Mouse (Mus musculus): Measurements from ENCODE around the gene Trappc3l.

The Trappc3l gene

DNA sequence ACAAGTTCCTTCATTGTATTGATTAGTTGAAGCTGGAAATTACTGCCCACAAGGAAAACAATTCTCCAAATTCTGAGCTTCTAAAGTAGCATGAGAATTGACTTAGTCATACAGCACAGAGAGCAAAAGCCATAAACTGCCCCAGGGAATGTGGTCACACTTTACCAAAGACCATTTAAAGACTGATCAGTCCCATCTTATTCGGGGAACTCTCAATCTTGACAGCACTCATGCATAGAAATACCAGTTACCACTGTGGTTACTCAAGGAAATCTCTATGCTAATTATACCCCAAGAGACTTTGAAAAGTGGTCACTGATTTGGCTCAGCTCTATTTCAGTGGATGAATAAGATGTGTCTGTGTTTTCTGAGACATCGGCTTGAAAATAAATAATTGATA, 57.8 kb downstream of the Trappc3l start:
- DNase-seq (ENCODE audit: low read depth, low spot score), result no peak

DNA sequence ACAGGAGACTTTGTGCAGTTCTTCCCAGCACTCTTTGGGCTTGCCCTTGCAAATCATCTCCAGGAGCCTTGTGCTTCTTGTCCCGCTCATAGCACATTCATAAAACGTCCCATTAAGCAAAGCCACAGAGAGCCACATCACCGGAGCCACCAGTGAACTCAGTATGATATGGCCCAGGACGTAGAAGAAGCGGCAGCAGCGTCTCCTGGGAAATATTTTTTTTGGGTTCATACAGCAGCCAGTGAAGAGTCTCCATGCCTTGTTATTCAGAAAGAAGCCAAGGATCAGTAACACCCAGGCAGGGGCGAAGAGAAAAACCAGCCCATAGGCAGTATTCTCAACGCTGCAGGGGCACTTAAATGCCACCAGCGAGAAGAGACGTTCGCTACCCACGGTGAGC, 58.6 kb downstream of the Trappc3l start:
- DNase-seq (ENCODE audit: low read depth, low spot score), result no peak

DNA sequence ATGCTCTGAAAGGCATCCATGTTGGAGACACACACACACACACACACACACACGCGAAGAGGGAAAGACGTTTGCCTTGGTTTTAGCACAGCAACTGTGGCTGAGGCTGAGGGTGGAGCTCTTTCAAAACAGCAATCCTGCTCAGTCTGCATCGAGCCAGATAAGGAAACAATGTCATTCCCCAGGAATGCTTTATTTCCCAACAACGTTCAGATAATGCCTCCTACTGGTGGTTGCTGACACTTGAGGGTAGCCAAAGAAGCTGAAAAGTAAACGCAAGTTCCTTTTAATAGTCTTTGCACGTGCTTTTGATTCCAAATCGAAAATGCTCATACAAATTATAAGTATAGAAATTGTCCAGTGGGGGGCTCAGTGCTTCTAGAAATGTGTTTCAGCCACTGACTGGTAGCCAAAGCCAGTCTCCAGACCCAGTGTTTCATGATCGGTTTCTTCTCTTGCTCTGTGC, 59.1 kb downstream of the Trappc3l start, which contains the start of gene Calhm5:
Gene Calhm5, minus strand, starts transcription at position 102 of the 466 bp plus-strand sequence.
- DNase-seq (ENCODE audit: low read depth, low spot score), result no peak

DNA sequence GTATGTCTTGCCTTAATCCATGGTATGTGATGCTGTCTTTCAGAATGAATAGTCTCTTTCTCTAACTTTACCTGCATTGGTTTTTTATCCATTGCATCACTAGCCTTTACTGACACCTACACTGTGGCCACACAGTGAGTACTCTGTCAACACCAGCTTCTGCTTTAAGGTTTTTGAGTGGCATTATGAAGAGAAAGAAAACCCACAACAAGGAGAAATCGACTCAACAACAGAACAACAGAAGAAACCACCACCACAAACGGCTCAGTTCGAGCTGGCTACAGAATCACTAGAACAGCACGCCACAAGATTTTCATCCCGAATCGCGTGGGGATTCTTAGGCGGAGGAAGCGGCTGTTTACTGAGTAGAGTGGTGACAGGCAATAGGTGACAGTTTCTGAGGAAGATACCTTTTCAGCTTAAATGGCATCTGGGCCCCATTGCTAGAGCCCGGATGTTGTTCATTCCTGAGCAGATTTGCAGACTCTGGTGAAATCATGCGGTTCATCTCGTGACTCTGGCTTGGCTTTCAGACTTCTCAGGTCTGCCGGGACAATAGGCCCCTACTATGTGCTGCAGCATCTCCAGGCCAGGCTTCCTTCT, 73.6 kb downstream of the Trappc3l start:
- DNase-seq (ENCODE audit: low read depth, low spot score), result no peak

- no peak for DNase-seq (ENCODE audit: low read depth, low spot score)
Observed at GRCm38 (mm10) chr10:34111964-34112738, 74.8 kb downstream of the Trappc3l start.

DNA sequence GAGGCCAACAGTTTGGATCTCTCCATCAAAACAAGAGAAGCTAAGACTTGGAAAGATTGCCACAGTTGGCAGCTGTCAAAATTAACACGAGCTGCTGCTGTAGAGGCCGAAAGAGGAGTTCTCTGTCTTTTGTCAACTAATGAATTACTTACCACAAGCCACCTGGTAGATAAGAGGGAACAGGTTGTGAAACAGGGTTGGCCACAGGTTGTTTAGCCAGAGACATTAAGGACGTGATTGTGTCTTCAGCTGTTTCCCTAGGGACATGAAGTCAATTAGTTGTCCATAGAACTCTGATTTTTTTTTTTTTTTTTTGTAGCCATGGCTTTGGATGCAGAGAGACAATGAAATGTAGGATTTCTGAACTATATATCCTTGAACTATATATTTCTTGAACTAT, 79.7 kb downstream of the Trappc3l start:
- DNase-seq (ENCODE audit: low read depth, low spot score), result no peak

GRCm38 (mm10) chr10:34117770-34118169, 80.4 kb downstream of the Trappc3l start:
- no peak for DNase-seq (ENCODE audit: low read depth, low spot score)

DNA sequence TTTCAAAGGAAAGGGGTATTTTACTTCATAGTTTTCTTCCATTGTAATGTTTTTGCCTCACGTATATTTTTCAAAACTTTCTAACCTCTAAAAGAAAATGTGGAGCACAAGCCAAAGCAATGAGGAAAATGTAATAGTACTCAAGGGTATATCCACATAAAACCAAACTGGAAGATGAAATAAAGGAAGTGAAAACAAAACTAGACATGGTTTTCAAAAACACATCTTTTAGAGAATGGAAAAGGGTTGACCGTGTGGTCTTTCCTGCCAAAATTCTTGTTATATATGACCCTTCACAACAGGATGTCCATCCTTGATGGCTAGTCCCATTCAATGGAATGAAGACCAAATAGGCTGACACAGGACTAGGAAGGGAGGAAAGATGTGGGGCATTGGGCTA, 81.0 kb downstream of the Trappc3l start:
- no peak for DNase-seq (ENCODE audit: low read depth, low spot score)

DNA sequence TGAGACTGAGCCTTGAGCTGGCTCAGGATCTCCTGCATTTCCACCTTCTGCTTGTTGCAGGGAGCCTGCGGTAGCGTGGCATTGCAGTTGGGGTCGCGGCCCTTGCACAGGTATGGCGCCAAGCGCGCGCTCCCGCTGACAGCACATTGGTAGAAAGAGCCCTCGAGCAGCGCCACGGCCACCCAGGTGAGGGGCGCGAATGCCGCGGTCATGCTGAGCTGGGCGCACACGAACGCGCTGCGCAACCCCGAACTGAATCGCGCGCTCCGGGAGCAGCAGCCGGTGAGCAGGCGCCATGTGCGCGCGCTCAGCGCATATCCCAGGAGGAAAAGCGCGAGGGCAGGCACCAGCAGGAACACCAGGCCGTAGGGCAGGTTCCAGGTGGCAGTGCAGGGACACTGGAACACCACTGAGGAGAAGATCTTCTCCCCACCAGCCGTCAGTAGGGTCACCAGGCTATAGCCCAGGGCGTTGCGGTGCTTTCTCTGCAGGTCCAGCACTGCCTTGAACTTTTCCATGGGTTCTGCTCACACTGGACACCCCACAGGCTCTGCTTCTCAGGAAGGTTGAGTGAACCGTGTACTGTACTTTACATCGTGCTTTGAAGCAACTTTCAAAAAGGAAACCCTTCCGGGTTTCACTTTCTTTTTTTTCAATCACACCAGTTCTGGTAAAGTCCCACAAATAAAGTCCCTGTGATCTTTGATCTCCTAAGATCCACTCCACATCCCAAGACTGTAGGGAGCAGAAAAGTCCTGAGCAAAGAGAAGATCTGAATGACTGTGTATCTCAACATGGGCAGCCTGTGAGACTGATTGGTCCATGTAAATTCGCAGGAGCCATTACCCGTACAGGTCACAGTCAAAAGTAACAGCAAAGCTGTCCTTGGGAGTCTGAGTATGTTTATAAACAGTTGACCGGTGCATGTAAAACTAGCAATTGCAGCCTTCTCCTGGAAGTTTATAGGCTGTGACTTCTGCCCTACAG, 90.3 kb downstream of the Trappc3l start, which contains the start of gene Calhm6:
Gene Calhm6, minus strand, starts transcription at position 593 of the 987 bp plus-strand sequence.
- no peak for DNase-seq (ENCODE audit: low read depth, low spot score)

GRCm38 (mm10) chr10:34128391-34128790, 91.0 kb downstream of the Trappc3l start:
- no peak for DNase-seq (ENCODE audit: low read depth, low spot score)

- DNase-seq (ENCODE audit: low read depth, low spot score), result no peak
Observed at GRCm38 (mm10) chr10:34131356-34131755, 94.0 kb downstream of the Trappc3l start.

GRCm38 (mm10) chr10:34136432-34136831, 99.0 kb downstream of the Trappc3l start:
- no peak for DNase-seq (ENCODE audit: low read depth, low spot score)

DNA sequence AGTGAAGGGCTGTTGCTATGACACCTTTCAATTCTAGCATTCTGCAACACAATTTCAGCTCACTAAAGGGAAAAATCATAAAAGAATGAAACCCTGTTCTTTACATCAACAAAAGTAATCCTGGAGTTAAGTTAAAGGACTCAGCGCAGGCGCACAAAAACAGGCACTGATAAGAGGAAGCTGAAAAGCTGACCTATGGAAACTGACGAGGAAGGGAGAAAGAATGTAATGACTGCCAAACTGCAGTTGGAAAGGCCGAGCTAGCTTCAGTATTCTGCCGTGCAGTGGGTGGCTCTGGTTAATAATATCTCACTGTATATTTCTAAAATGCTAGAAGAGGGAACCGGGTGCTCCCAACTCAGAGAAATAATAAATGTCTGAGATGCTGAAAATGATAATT, 100.6 kb downstream of the Trappc3l start:
- DNase-seq (ENCODE audit: low read depth, low spot score), result no peak

GRCm38 (mm10) chr10:34139768-34140167, 102.4 kb downstream of the Trappc3l start:
- no peak for DNase-seq (ENCODE audit: low read depth, low spot score)

GRCm38 (mm10) chr10:34141693-34142092, 104.3 kb downstream of the Trappc3l start:
- DNase-seq (ENCODE audit: low read depth, low spot score), result no peak

DNA sequence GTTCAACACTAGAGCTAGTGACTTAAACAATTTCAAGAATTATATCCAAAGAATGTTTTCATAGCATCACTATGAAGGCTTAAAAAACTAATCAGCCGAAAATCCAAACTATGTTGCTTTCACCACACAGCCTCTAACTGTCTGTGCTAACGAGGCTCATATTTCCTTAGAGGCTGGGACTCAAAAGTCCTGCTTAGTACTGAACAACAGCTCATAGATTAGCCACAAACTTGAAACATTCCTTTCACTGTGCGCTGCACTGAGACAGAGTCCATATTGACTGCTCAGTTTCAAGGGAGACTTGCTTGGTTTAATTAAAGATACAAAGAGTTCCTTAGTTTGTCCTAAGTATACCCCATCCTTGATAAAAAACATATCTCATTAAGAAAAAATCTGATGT, 112.4 kb downstream of the Trappc3l start:
- no peak for DNase-seq (ENCODE audit: low read depth, low spot score)

DNA sequence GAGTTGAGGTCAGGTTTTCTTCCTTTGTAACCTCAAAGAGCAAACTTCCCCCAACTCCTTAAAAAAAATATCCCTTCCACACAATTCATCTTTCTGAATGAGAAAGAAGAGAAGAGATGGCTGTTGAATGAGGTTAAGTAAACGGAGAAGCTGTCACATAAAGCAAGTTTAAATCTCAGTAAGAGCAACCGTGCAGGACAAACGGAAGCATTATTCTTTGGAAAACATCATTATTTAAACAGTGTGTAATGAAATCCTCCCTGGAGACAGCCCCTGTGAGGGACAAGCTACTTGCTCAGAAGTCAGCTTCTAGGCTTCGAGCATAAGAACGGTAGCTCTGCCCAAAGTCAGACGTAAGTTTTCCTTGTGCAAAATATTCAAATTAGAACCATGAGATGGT, 113.1 kb downstream of the Trappc3l start:
- DNase-seq (ENCODE audit: low read depth, low spot score), result no peak

DNA sequence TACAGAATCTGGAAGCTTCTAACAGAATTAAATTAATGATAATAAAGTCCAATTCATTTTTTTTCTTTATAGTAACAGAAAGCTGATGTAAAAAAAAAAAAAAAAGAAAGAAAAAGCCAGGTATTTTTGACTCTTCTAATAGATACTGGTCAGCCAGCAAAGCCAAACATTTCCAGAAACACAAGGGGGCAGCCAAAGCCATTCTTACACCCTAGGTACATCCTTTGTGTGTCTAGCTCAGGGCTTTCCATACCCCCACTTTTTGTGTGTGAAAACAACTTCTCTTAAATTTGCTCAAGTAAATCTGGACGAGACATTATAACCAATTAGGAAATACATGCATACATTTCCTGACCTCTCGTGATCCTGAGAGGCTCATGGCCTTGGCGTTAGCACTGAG, 114.4 kb downstream of the Trappc3l start:
- DNase-seq (ENCODE audit: low read depth, low spot score), result no peak

DNA sequence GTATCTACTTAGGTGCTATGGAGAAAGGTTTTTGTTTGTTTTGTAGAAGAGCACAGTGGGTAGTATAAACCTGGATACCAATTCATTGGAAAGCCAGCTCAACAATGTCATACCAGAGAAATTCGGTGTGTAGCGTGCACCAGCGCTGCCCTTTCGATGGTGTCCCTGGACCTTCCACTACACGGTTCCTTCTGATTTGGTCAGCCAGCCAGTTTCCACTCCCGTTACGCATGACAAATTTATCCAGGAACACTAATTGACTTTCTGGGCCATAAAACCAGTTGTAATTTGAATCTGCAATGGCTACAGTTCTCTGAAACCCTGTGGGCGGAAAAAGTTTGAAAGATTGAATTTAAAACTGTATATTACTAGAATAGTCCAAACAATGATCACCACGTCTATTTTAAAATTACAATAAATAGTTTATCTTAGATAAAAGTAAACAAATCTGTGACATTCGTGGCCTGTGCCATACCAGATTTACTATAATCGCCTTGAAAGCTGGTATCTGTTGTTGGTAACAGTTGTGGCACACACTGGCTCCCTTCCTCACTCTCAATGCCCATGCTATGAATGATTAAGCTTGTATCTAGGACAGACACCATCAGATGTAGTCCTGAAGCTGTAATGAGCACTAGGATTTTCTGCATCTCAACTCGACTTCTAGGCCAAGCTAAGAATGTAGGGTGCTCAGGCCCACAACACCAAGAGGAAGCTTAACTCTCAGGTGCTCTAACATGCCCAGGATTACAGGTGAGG, 118.6 kb downstream of the Trappc3l start:
- no peak for DNase-seq (ENCODE audit: low read depth, low spot score)
